Mouse (Mus musculus): ENCODE data around the gene Caml. TPM values are rescaled to one million over a fixed set of nuclear protein-coding genes. Genes with fewer than 3 reads are reported as not detected.

The Caml gene
- 1 to 10 TPM; 8.8 to 9.9 TPM for total RNA-seq (2023)

GRCm38 (mm10) chr13:55622649-55623541 lies at the start of gene Caml:
Caml (plus strand) TSS chr13:55623005.

GRCm38 (mm10) chr13:55573432-55573831 lies 49.4 kb upstream of the Caml start, which contains the start of gene Tmed9:
Tmed9 (plus strand) TSS chr13:55573732.

GRCm38 (mm10) chr13:55599566-55600540 lies 23.0 kb upstream of the Caml start, which contains the start of gene B4galt7:
B4galt7 (plus strand) TSS chr13:55599896.

GRCm38 (mm10) chr13:55634639-55635127 lies 11.9 kb downstream of the Caml start, which contains the start of gene Ddx46:
Ddx46 (plus strand) TSS chr13:55635027.

Other genes starting within 250 kb of the Caml start
- gene Slc34a1, start 224.8 kb upstream of the Caml start, total RNA-seq (2023) = not detected
- gene Pfn3, start 207.8 kb upstream of the Caml start, total RNA-seq (2023) = not detected
- gene F12, start 196.2 kb upstream of the Caml start, total RNA-seq (2023) = 1 to 10 TPM; 1.4 to 2.0 TPM
- gene Grk6, start 177.9 kb upstream of the Caml start, total RNA-seq (2023) = 100 to 1,000 TPM; 194 to 214 TPM
- 1 to 10 TPM; 7.0 to 7.3 TPM for gene Prr7, start 158.7 kb upstream of the Caml start, total RNA-seq (2023)
- gene Dbn1, start 134.9 kb upstream of the Caml start, total RNA-seq (2023) = under 1 TPM; 0.13 to 0.96 TPM
- gene Pdlim7, start 109.3 kb upstream of the Caml start, total RNA-seq (2023) = 100 to 1,000 TPM in 1 of 2 experiments, 10 to 100 TPM in 1; 92.0 to 120 TPM
- 100 to 1,000 TPM; 289 to 310 TPM for gene Dok3, start 93.7 kb upstream of the Caml start, total RNA-seq (2023)
- 10 to 100 TPM; 35.8 to 41.1 TPM for gene Ddx41, start 86.3 kb upstream of the Caml start, total RNA-seq (2023)
- gene Fam193b, start 51.9 kb upstream of the Caml start, total RNA-seq (2023) = 10 to 100 TPM; 84.6 to 93.8 TPM
- gene Tmed9, start 49.3 kb upstream of the Caml start, total RNA-seq (2023) = 10 to 100 TPM; 61.1 to 65.4 TPM
- gene B4galt7, start 23.1 kb upstream of the Caml start, total RNA-seq (2023) = 10 to 100 TPM; 11.1 to 11.7 TPM
- gene Ddx46, start 12.0 kb downstream of the Caml start, total RNA-seq (2023) = 10 to 100 TPM; 37.7 to 44.5 TPM
- 10 to 100 TPM; 21.7 to 24.4 TPM for gene B230219D22Rik, start 70.1 kb downstream of the Caml start, total RNA-seq (2023)
- gene Txndc15, start 91.6 kb downstream of the Caml start, total RNA-seq (2023) = 10 to 100 TPM; 13.0 to 15.2 TPM
- gene Pcbd2, start 104.4 kb downstream of the Caml start, total RNA-seq (2023) = 10 to 100 TPM; 44.2 to 44.7 TPM
- gene Catsper3, start 161.6 kb downstream of the Caml start, total RNA-seq (2023) = not detected
- not detected for gene Pitx1, start 213.2 kb downstream of the Caml start, total RNA-seq (2023)

Data from neutrophil, adult 83 days (primary cell).